Mouse (Mus musculus) kidney, postnatal 25 days (tissue): Measurements from ENCODE around the gene Ripk1.
A peak's percentile ranks its signal among the peaks of the same experiment; 100 is the strongest.
"Not testable (repeated sequence)": the region's sequence is repeated elsewhere in the genome, so short reads cannot be mapped to it uniquely, and the experiment has no call there.

Source experiments
- DNase-seq, 2 experiments: peaks; one replicate each; pipeline ENCODE4 v3.0.0; 2021; ENCODE audit warnings: mixed read lengths in 2 of 2

The Ripk1 gene

DNA sequence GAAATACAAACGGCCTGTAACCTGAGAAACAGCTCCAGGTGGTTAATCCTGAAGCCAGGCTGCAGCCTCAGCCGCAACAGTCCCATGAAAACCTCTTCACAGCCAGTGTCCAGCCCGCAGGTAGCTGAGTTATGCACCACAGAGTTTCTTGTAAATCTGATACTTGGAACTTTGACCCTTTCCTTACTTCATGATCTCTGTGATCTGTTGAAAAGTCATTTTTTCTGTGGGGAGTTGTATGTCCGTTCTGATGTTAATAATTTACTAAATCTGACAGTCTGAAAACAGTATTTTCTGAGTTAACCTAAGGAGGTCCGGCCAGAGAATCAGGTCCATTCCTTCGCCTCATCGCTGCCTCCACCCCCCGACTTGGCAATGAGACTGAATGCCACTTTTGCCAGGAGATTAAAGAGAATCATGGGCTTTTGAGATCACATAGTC is 36.8 kb downstream of the Ripk1 start:
- DNase-seq = peak; percentile 63 to 83

DNA sequence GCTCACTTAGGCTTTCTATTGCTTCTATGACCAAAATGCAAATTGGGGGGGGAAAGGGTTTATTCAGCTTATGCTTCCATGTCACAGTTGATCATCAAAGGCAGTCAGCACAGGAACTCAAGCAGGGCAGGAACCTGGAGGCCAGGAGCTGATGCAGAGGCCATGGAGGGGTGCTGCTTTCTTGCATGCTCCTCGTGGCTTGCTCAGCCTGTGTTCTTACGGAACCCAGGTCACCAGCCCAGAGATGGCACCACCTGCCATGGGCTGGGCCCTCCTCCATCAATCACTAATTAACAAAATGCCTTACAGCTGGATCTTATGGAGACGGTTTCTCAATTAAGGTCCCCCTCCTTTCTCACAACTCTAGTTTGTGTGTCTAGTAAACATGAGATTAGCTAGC is 37.9 kb downstream of the Ripk1 start:
- peak in 1 of 2 experiments; percentile 64 for DNase-seq

GRCm38 (mm10) chr13:34043716-34044393 is 41.7 kb downstream of the Ripk1 start:
- no peak for DNase-seq

DNA sequence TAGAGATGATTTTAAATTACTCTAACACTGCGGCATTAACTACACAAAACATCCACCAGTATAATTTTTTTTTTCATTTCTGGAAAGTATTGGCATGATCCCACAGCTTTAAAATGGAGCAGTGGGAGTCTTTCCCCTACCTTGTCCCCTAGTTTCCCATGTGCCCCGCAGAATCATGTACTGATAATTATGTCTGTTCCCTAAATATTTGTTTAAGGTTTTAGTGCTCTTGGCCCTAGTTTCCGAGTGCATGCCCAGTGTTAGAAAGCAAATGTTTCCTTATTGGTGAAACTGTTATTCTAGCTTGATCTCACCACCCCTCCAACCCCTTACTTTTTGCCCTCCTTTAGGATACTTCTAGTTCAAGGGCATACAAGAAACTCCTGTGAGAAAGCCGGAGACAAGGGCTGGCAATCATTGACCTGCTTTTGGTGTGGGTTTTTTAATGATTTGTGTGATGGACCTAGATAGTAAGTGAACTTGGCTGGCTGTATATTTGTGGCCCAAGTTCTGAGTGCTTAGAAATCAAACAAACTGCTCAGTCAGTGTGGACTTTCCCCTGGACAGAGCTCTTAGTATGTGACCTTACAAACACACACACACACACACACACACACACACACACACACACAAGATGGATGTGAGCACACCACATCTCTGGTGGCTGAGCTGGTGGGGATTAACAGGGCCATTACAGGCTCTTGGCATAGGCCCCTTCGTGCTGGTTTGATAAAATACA is 43.5 kb downstream of the Ripk1 start:
- DNase-seq = peak; percentile 69 to 82

GRCm38 (mm10) chr13:34046421-34047012 is 44.4 kb downstream of the Ripk1 start:
- peak; percentile 93 to 94 for DNase-seq

DNA sequence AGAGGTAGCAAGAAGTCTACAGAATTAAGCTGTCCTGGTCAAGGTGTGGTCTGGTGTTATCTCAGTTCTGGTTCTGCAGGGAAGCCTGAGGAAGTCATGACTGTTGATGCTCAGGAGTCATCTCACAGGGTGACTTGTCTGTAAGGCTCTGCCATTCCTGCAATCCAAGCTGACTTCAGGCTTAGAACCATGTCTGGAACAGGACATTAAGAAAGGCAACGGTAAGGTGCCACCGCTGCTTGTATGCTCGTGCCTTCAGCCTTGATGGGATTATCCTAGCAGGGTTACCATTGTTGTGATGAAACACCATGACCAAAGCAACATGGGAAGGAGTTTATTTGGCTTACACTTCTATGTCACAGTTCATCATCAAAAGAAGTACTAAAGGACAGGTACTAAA is 45.4 kb downstream of the Ripk1 start:
- no peak for DNase-seq

- peak in 1 of 2 experiments; percentile 26 for DNase-seq
Observed at GRCm38 (mm10) chr13:34050479-34050878, 48.3 kb downstream of the Ripk1 start.

DNA sequence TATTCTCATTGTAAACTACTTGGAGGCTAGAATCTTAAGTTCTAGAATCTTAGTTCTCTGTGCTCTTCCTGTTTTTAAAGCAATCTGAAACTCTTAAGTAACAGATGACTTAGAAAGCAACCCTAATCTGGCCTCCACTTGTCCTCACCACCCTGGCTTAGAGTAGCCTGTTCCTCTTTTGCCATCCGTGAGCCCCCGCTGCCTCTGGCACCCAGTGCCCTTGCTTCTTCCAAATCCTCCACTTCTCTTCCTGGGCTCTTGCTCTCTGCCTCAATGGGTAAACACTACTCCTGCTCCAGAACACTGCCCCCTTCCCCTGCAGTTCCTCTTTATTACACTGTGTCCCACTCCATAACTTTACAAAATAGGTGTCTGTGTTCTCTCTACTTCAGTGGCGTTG is 49.5 kb downstream of the Ripk1 start:
- DNase-seq = peak in 1 of 2 experiments; percentile 26

DNA sequence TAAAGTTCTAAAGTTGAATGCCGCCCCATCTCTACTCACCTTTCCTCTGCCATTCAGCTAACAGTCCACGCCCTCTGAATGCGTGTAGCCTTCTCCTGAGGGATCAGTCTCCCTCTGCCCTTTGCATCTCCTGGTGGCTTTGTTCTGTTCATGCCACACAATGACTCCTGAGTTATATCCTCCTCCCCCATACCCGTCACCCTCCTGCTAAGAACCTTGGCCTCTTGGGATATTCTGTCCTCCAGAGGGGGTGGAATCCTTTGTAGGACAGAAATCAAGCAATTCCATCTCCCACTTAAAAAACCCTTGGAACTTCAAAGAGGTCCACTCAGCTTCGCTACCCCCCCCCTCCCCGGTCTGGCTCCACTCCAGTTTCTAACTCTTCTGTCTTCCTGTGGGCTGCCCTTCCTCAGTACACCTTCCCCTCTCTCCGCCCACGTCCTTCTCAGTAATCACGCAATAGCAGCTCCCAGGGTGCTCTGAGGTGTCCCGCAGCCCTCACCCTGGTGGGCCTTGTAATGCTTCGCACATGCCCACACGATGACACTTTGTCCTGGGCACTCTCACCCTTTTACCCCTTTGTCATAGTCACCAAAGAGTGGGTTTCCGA is 51.6 kb downstream of the Ripk1 start:
- no peak for DNase-seq

DNA sequence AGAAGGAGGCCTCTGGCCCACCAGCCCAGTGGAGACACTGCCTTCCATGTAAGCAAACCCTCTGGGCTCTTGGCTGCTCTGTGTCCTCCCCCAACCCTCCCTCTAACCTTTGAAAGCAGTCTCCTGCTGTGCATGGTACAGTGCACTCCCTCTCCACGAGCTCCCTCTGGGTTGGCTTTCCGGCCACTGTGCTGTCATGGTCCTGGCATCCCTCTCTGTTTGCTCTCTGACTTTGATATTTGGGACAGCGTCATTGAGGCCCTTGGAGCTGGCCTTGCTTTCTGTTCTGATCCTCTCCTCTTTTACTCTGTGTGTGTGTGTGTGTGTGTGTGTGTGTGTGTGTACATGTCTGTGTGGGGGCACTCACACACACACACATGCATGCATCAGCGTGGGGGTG is 52.2 kb downstream of the Ripk1 start:
- DNase-seq = peak in 1 of 2 experiments; percentile 59

GRCm38 (mm10) chr13:34054983-34055382 is 52.8 kb downstream of the Ripk1 start:
- peak in 1 of 2 experiments; percentile 33 for DNase-seq

GRCm38 (mm10) chr13:34057252-34057651 is 55.1 kb downstream of the Ripk1 start:
- peak in 1 of 2 experiments; percentile 19 for DNase-seq

DNA sequence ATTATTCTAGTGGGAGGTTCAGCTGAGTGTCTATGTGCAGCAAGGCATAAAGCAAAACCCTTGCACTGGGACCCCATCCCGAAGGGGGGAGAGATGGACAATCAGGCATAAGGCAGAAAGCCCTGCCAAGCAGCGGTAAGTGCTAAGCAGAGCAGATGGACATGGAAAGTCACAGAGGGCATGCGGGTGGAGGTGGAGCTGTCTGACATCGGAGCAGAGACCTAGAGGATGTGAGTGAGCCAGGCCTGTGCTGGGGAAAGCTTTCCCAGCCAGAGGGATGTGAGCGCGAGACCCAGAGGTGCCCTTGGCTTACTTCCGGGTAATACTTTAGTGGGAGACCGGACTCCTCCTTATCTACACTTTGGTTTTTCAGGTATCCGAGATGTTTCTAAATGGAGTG is 57.9 kb downstream of the Ripk1 start:
- DNase-seq = peak in 1 of 2 experiments; percentile 50

DNA sequence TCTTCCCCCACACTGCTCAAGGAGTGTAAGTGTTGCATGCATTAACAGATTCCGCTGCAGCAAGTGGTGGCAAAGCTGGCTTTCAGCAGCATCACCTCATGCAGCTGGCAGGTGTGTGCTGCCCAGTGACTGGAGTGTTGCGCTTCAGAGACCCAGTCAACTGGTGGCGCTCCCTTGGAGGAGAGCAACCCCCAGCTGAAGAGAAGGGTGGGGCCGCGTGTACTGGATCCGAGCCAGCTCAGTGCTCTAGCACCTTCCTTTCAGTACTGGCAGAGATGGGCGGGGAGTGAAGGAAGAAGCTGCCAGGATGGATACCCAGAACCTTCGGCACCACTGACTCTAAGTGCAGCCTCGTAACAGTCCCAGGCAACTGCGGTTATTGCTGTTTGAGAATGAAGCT is 60.3 kb downstream of the Ripk1 start:
- DNase-seq = peak in 1 of 2 experiments; percentile 39

DNA sequence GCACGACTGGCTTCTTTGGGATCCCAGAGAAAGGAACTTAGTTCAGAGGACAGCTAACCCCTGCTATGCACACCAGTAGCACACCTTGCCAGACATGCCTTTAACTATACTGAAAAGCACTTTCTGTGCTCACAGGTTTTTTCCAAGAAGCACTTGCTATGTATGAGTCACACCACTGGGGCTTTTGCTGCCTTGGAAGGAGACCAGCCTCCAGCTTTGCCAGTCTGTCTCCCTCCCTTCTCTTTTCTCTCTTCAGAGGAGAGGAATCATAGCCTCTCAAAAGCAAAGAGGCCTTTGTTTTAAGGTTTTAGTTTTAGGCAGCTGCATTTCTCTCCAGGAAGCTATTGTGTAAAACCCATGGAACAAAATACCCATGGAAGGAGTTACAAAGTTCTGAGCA is 64.2 kb downstream of the Ripk1 start:
- peak in 1 of 2 experiments; percentile 44 for DNase-seq

GRCm38 (mm10) chr13:34070296-34070695 is 68.1 kb downstream of the Ripk1 start:
- peak in 1 of 2 experiments; percentile 46 for DNase-seq

DNA sequence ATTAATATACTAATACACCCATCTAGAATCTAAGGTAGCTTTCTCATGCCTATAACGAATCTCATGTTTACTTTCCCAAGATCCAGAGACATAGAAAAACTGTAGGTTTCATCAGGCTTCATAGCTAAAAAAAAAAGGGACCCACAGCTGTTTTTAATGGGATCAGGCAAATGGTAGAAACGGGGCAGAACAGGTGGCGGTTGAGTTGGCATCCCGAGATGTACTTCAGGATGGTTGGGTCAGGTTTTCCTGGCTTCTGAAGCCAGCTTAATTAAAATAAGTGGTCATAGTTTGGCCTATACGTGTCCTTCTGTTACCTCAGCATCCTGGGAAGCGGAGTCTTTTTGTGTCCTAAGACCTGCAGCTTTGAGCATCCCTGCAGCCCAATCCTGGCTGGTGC is 69.7 kb downstream of the Ripk1 start:
- DNase-seq = peak in 1 of 2 experiments; percentile 28

GRCm38 (mm10) chr13:34072847-34073246 is 70.7 kb downstream of the Ripk1 start:
- no peak for DNase-seq

DNA sequence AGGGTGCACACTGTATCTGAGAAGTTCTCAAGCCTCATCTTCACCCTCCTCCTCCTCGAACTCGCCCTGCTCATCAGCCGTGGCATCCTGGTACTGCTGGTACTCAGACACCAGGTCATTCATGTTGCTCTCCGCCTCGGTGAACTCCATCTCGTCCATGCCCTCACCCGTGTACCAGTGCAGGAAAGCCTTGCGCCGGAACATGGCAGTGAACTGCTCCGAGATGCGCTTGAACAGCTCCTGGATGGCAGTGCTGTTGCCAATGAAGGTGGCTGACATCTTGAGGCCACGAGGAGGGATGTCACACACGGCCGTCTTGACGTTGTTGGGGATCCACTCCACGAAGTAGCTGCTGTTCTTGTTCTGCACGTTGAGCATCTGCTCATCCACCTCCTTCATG is 72.3 kb downstream of the Ripk1 start:
- DNase-seq = not testable (repeated sequence)

GRCm38 (mm10) chr13:34075893-34076292 is 73.7 kb downstream of the Ripk1 start:
- not testable (repeated sequence) for DNase-seq

GRCm38 (mm10) chr13:34076561-34077491 is 74.7 kb downstream of the Ripk1 start:
- peak; percentile 42 to 52 for DNase-seq
